Mouse (Mus musculus) E14TG2a.4 (cell line): Measurements from ENCODE around the gene AC124108.1.

Experiments
- CTCF ChIP-seq: conservative IDR thresholded peaks from 2 replicates; pipeline ENCODE4 v1.5.1; 2014; ENCODE audit warnings: low read length
- NANOG ChIP-seq: IDR thresholded peaks from 2 replicates; pipeline ENCODE4 v1.6.1; 2014; ENCODE audit warnings: borderline replicate concordance, low read length, mixed read lengths

DNA sequence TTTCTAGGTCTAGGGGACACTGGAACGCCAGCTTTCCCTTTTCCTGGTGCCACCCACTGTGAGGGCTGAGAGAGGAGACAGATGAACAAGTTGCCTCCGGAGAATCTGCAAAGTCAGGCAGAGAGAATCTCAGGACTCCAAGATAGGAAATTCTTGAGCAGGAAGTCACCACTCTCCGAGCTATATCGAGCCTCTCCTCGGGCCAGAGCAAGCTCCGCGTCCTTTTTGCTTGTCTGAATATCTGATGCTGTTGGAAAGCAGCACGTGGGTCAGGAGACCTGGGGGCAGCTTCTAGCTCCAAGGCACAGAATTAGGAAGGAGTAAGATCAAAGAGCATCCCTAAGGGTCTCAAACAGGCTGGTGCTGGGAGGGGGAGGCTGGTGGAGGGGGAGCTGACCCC, 37.6 kb upstream of the AC124108.1 start:
- no peak for TF ChIP-seq NANOG
- no peak for TF ChIP-seq CTCF
